Mouse (Mus musculus) layer of hippocampus, adult 2 months (tissue): ENCODE data around the gene Platr17. TPM values are rescaled to one million over a fixed set of nuclear protein-coding genes. Genes with fewer than 3 reads are reported as not detected.
A peak's percentile ranks its signal among the peaks of the same experiment; 100 is the strongest.
"Not testable (repeated sequence)": the region's sequence is repeated elsewhere in the genome, so short reads cannot be mapped to it uniquely, and the experiment has no call there.

ENCODE experiments used
- DNase-seq, 2 experiments: peaks; one replicate each; pipeline ENCODE4 v3.0.0; 2022; ENCODE audit warnings: low spot score in 2 of 2
- H3K27ac ChIP-seq: fragments of 200-600 bp; 2 replicates; pipeline ENCODE4 v1.8.1; 2022
- H3K4me3 ChIP-seq: fragments of 200-600 bp; 2 replicates; pipeline ENCODE4 v1.8.1; 2022; ENCODE audit warnings: mild to moderate bottlenecking
- CTCF ChIP-seq: fragments of 200-600 bp; conservative IDR thresholded peaks from 2 replicates; pipeline ENCODE4 v1.8.1; 2022; ENCODE audit warnings: antibody characterized with exemption, mild to moderate bottlenecking, moderate library complexity
- total RNA-seq, 2 experiments: library from RNA; stranded (reverse); gene quantifications; 2 replicates each; pipeline ENCODE4 v1.2.3; 2021

Gene Platr17
- total RNA-seq, 2 experiments from 2014 or later, result 0.61 to 0.64 TPM

GRCm38 (mm10) chr17:33947430-33948089 is 42.6 kb downstream of the Platr17 start:
- no peak for DNase-seq
- H3K27ac ChIP-seq, result 0 out of 2 replicates have a peak overlapping the region, but pooled peaks have one; percentile 7
- TF ChIP-seq CTCF, result no peak
- no peak overlapping the region for H3K4me3 ChIP-seq

DNA sequence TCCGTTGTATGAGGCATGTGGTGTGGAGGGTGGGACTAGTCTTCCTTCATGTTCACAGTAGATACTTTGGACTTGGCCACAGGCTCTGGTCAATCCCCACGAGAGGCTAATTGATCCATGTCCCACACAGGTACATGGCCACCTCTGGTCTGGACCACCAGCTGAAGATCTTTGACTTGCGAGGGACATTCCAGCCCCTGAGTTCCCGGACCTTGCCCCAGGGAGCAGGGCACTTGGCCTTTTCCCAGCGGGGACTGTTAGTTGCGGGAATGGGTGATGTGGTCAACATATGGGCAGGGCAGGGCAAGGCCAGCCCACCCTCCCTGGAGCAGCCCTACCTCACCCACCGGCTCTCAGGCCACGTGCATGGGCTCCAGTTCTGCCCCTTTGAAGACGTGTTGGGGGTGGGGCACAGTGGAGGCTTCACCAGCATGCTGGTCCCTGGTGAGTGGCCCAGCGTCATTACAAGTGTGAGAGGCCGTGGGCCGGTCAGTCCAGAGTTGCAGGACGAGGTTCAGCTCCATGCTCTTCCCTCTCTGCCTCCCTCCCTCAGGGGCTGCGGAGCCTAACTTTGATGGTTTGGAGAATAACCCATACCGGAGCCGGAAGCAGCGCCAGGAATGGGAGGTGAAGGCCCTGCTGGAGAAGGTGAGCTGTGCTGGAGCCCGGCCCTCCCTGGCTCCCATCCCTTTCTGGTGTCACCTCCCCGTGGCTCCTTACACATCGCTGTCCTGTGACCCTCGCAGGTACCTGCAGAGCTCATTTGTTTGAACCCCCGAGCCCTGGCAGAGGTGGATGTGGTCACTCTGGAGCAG is 43.4 kb downstream of the Platr17 start:
- DNase-seq, result no peak
- TF ChIP-seq CTCF, result no peak
- Histone ChIP-seq H3K4me3 (no peak overlapping the region), H3K27ac (0 out of 2 replicates have a peak overlapping the region, but pooled peaks have one; percentile 7)

GRCm38 (mm10) chr17:33948905-33949537 is 44.1 kb downstream of the Platr17 start:
- DNase-seq, result no peak
- Histone ChIP-seq H3K27ac (no peak overlapping the region), H3K4me3 (no peak overlapping the region)
- TF ChIP-seq CTCF, result no peak

GRCm38 (mm10) chr17:33950131-33950625 is 45.2 kb downstream of the Platr17 start:
- DNase-seq, result no peak
- Histone ChIP-seq H3K4me3 (peak overlapping the region; percentile 71), H3K27ac (peak overlapping the region; percentile 94)
- TF ChIP-seq CTCF, result no peak

GRCm38 (mm10) chr17:33951021-33951946 is 46.3 kb downstream of the Platr17 start, which contains the start of gene B3galt4:
B3galt4 (minus strand) TSS chr17:33951488.
- TF ChIP-seq CTCF, result no peak
- DNase-seq, result peak; percentile 78
- Histone ChIP-seq H3K4me3 (peak within 1 kb of the TSS; percentile 71), H3K27ac (peak within 1 kb of the TSS; percentile 94)

- Histone ChIP-seq H3K4me3 (peak overlapping the region; percentile 71; the same call in 1 of the 2 replicates), H3K27ac (peak overlapping the region; percentile 94; the same call in 1 of the 2 replicates)
- not testable (repeated sequence) for DNase-seq
Observed at GRCm38 (mm10) chr17:33952015-33952414, 47.1 kb downstream of the Platr17 start.

- DNase-seq, result no peak
- no peak for TF ChIP-seq CTCF
- H3K4me3 ChIP-seq, result no peak overlapping the region
- no peak overlapping the region for H3K27ac ChIP-seq
Observed at GRCm38 (mm10) chr17:33952879-33953278, 47.9 kb downstream of the Platr17 start.

DNA sequence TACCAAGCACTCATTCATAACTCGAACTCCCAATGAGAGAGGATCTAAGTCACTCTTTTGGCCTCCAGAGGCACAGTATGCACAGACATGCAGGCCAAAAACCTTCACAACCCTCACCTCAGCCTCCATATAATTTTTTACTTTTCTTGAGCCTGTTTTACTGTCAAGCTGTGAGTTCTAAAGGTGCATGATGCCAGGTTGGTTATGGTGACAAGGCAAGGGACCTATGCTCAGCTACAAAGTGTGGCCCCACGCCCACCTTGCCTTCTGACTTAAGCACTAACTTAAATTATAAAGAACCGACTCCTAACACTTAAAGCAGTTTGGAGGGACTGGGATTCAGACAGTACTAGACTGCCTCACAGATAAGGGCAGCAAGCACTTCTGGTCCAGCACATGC is 48.4 kb downstream of the Platr17 start:
- no peak for TF ChIP-seq CTCF
- no peak for DNase-seq
- Histone ChIP-seq H3K27ac (no peak overlapping the region), H3K4me3 (no peak overlapping the region)

DNA sequence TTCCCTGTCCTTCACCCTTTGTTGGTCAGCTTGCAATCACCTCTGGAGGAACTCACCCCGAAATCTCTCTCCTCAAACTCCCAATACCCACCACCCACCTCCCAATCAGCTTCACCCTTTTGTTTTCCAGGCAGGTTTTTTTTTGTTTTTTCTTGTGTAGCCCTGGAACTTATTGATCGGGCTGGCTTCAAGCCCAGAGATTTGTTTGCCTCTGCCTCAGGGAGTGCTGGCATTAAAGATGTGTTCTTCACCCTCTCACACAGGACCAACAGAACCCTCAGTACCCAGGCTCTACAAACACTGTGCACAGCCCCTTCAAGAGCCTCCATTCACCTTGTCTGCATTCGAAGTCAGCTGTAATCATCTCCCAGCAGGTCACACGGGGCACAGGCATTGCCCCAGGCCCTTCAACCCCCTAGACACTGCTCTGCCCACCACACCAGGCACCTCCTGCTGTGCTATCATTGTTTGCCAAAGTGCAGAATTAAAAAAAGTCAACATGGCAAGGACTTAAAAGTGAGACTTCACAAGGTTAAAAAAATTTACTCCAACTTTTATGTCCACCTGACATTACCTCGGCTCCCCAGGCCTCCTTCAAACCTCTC is 49.1 kb downstream of the Platr17 start:
- H3K27ac ChIP-seq, result peak overlapping the region; percentile 98; the same call in 1 of the 2 replicates
- peak overlapping the region; percentile 85 for H3K4me3 ChIP-seq
- no peak for TF ChIP-seq CTCF
- DNase-seq, result no peak

DNA sequence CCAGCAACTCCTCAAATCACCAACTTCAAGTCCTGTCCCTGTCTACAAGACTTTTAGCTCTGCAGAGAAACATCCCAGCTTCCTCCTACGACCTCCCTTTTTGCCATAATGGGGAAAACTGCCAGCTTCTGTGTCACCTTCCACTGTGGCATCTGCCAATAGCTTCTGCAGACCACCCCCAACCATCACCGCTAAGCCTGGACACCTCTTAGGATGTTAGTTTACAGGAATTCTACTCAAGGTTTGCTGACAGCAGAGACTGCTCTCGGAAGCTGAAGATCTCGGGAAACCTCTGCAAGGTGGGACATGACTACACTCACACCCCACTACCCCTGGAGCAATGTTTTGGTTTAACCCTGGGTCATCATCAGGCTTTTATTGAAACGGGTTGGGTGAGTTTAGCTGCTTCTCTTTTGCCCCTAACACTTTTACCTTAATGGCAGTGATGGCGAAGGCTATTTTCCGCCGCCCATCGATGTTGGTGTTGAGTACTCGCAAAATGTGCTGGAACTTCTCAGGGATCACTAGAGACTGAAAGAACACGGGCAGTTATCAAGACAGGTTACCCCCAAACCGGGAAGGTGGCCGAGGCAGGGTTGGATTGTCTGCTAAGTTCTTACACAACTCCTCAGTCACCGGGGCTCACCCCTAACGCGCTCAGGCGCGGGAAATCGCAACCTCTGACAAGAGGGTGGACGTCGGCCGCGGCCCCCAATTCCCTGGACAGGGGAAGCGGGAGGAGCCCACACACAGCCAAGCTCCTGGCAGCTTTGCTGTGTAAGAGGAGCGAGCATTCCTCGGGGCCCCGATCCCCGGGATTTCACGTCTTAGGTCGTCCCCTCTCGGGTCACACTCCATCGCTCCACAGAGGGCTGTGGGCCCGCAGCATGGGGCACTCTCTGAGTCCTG is 50.0 kb downstream of the Platr17 start:
- TF ChIP-seq CTCF, result no peak
- Histone ChIP-seq H3K27ac (peak overlapping the region; percentile 98), H3K4me3 (peak overlapping the region; percentile 85)
- peak in 1 of 2 experiments; percentile 9 for DNase-seq
